Mouse (Mus musculus) brain, embryonic 14.5 days (tissue): ENCODE measurements at regions not wholly inside any gene's neighbourhood (a gene's known extent, or its start where the extent isn't known, plus 50 kb on each side); places are given as distances from the start of the nearest gene placed in this dataset.
"Not testable (repeated sequence)": the region's sequence is repeated elsewhere in the genome, so short reads cannot be mapped to it uniquely, and the experiment has no call there.

Experiments
- CTCF ChIP-seq: fragments of 200-500 bp; IDR thresholded peaks from 2 replicates; pipeline ENCODE4 v1.5.1; 2012; ENCODE audit warnings: inconsistent platforms, mild to moderate bottlenecking, moderate library complexity, borderline replicate concordance; ENCODE audit not compliant: insufficient read depth, insufficient read length; ENCODE audit errors: extremely low read depth
- POLR2A ChIP-seq: fragments of 200-500 bp; IDR thresholded peaks from 2 replicates; pipeline ENCODE4 v1.6.1; 2012; ENCODE audit warnings: mild to moderate bottlenecking, inconsistent platforms, borderline replicate concordance; ENCODE audit not compliant: poor library complexity, insufficient read depth, insufficient read length, severe bottlenecking; ENCODE audit errors: extremely low read depth

GRCm38 (mm10) chr10:15262282-15262681 is 544.3 kb upstream of the Gje1 start:
- not testable (repeated sequence) for TF ChIP-seq CTCF, POLR2A
